Mouse (Mus musculus) thymus, adult 2 months (tissue): ENCODE data around the gene Tpm4.

ENCODE experiments used
- CTCF ChIP-seq: fragments of 200-500 bp; IDR thresholded peaks from 2 replicates; pipeline ENCODE4 v1.5.1; 2012; ENCODE audit warnings: mild to moderate bottlenecking, control low read depth, low read length, moderate library complexity, borderline replicate concordance; ENCODE audit not compliant: control insufficient read depth, poor library complexity, insufficient read depth; ENCODE audit errors: extremely low read depth
- POLR2A ChIP-seq: fragments of 200-500 bp; IDR thresholded peaks from 2 replicates; pipeline ENCODE4 v1.6.1; 2012; ENCODE audit warnings: mild to moderate bottlenecking, low read length, control low read depth, moderate library complexity; ENCODE audit not compliant: control insufficient read depth, poor library complexity, insufficient read depth; ENCODE audit errors: extremely low read depth

GRCm38 (mm10) chr8:72162821-72163220 lies 28.0 kb downstream of the Tpm4 start:
- no peak for TF ChIP-seq CTCF
- no peak for TF ChIP-seq POLR2A
